Mouse (Mus musculus) stomach, postnatal 0 days (tissue): ENCODE measurements around the gene Adamts10.
A peak's percentile ranks its signal among the peaks of the same experiment; 100 is the strongest.

ENCODE experiments used
- CTCF ChIP-seq: IDR thresholded peaks from 2 replicates; pipeline ENCODE4 v1.5.1; 2016; ENCODE audit warnings: antibody characterized with exemption, low read depth, mild to moderate bottlenecking, moderate library complexity
- EP300 ChIP-seq: optimal IDR thresholded peaks from 2 replicates; pipeline ENCODE3; 2016; ENCODE audit warnings: antibody characterized with exemption

- TF ChIP-seq CTCF (peak; percentile 75), EP300 (no peak)
Measured at GRCm38 (mm10) chr17:33493065-33493464, 30.9 kb upstream of the Adamts10 start.
